Mouse (Mus musculus): ENCODE results near the gene Dyrk1b.

DNA sequence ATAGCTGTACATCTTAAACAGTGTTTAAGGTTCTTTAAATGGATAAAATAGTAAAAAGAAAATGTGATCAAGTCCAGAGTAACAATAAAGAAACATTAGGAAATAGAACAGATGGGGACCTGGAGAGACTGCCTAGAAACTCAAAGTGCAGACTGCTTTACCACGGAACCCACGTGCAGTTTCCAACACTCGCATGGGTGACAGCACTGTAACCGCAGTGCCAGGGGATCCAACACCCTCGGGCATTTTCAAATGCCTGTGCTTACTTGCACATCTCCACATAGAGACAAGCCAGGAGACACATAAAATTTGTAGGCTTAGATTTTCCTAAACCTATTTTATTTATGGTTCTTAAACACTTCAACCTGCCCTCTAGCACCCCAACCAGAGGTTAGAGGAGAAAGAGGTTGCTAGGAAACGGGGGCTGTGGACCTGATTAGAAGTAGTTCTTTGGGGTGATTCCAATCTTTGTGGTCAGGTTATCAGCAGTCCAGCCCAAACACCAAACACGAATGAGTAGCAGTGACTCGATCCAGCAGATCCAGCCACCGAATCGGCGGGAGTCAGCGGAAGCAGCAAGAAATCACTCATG, 29.2 kb downstream of the Dyrk1b start:
- TF ChIP-seq CTCF (IDR thresholded peaks at IDR 0.05; ENCODE audit: extremely low read depth, insufficient read depth, insufficient read length, insufficient replicate concordance) = no peak
- TF ChIP-seq POLR2A (IDR thresholded peaks at IDR 0.05; ENCODE audit: low read depth, low read length) = no peak

Measured in spleen, adult 2 months (tissue).